Mouse (Mus musculus): ENCODE results near the gene Sgk1. TPM values are rescaled to one million over a fixed set of nuclear protein-coding genes. Genes with fewer than 3 reads are reported as not detected.

Sgk1 gene
- polyA plus RNA-seq, 1 experiment from 2014 or later = 162 TPM

DNA sequence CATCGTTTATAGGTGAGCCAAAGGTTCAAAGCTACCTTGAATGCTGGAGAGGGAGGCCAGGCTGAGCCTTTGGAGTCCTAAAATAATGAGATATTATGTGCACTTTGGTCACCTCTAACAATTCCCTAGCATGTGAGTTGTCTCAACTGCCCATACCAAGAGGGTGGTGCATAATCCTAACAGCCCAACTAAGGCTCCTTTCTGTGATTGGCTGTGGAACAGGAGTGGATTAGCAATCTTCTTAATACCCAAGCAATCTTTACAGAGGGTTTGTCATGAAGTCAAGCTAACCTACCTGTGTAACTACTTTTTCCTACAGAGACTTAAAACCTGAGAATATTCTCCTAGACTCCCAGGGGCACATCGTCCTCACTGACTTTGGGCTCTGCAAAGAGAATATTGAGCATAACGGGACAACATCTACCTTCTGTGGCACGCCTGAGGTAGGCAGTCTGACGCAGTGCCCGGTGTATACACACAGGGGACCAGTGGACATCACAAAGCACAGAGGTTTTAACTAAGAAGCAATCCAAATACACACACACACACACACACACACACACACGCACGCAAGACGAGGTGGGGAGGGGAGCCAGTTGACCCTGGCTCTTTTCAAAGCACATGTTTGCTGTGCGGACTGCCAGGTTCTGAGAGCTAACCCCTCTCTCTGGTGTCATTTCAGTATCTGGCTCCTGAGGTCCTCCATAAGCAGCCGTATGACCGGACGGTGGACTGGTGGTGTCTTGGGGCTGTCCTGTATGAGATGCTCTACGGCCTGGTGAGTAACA lies 114.9 kb downstream of the Sgk1 start:
- Histone ChIP-seq H3K9ac (ENCODE audit: low read depth, low read length) (peak overlapping the region; percentile 80; the same call in 1 of the 2 replicates), H3K27me3 (replicated peaks; ENCODE audit: control insufficient read depth, insufficient read depth, low read length) (no peaks in the 10 kb centered on the region), H3K27ac (ENCODE audit: low read depth, low read length) (peak overlapping the region; percentile 50), H3K36me3 (ENCODE audit: control insufficient read depth, insufficient read depth) (peaks cover 37% of the 10 kb centered on the region), H3K4me1 (replicated peaks; ENCODE audit: control insufficient read depth, insufficient read depth, low read length) (0 out of 2 replicates have a peak, but pooled peaks cover 3% of the 10 kb centered on the region), H3K4me3 (ENCODE audit: low read depth, low read length) (peak overlapping the region; percentile 61), H3K4me2 (replicated peaks; ENCODE audit: low read depth) (peak overlapping the region; percentile 70), H3K9me3 (ENCODE audit: control insufficient read depth) (no peaks in the 10 kb centered on the region)
- no peak for ATAC-seq
- WGBS = 90% methylated on average over 14 of the region's 14 CpGs
- TF ChIP-seq CTCF (IDR thresholded peaks at IDR 0.05; ENCODE audit: low read depth) = no peak

DNA sequence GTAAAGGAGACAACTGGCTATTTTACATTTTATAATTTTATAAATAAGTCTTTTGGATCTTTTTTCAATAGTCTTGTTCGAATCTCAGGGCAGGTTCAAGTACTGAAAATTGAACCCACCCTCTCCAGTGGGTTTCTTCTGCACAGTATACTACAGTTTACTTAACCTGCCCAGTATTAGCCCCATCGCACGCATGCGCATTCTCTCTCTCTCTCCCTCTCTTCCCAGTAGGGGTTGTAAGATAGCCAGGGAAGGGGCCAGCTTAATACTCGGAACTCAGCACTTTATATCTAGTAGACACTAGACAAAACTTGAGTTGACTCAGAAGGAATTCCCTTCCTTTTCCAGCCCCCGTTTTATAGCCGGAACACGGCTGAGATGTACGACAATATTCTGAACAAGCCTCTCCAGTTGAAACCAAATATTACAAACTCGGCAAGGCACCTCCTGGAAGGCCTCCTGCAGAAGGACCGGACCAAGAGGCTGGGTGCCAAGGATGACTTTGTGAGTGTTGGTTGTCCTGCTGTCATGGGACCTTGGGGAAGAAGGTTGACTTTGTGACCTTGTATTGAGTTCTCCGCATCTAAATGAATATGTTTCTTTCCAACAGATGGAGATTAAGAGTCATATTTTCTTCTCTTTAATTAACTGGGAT lies 115.7 kb downstream of the Sgk1 start:
- 81% methylated on average over 12 of the region's 12 CpGs for WGBS
- H3K4me2 ChIP-seq (replicated peaks; ENCODE audit: low read depth) = peak overlapping the region; percentile 70
- no peak for TF ChIP-seq CTCF (IDR thresholded peaks at IDR 0.05; ENCODE audit: low read depth)
- peaks cover 37% of the 10 kb centered on the region for H3K36me3 ChIP-seq (ENCODE audit: control insufficient read depth, insufficient read depth)
- H3K4me1 ChIP-seq (replicated peaks; ENCODE audit: control insufficient read depth, insufficient read depth, low read length) = 0 out of 2 replicates have a peak, but pooled peaks cover 3% of the 10 kb centered on the region
- H3K4me3 ChIP-seq (ENCODE audit: low read depth, low read length) = peak overlapping the region; percentile 61
- H3K27me3 ChIP-seq (replicated peaks; ENCODE audit: control insufficient read depth, insufficient read depth, low read length) = no peaks in the 10 kb centered on the region
- H3K27ac ChIP-seq (ENCODE audit: low read depth, low read length) = no peak overlapping the region
- no peaks in the 10 kb centered on the region for H3K9me3 ChIP-seq (ENCODE audit: control insufficient read depth)
- no peak for ATAC-seq
- H3K9ac ChIP-seq (ENCODE audit: low read depth, low read length) = 0 out of 2 replicates have a peak overlapping the region, but pooled peaks have one; percentile 80

DNA sequence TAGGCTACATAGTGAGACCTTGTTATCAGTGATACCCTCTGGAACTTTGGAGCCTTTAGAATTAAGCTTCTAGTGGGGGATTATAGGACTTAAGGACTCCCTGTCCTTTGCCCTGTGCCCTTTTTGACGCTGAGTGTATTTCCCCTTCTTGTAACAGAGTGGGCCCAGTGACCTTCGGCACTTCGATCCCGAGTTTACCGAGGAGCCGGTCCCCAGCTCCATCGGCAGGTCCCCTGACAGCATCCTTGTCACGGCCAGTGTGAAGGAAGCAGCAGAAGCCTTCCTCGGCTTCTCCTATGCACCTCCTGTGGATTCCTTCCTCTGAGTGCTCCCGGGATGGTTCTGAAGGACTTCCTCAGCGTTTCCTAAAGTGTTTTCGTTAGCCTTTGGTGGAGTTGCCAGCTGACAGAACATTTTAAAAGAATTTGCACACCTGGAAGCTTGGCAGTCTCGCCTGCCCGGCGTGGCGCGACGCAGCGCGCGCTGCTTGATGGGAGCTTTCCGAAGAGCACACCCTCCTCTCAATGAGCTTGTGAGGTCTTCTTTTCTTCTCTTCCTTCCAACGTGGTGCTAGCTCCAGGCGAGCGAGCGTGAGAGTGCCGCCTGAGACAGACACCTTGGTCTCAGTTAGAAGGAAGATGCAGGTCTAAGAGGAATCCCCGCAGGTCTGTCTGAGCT lies 116.7 kb downstream of the Sgk1 start:
- peak overlapping the region; percentile 28; the same call in 1 of the 2 replicates for H3K27ac ChIP-seq (ENCODE audit: low read depth, low read length)

DNA sequence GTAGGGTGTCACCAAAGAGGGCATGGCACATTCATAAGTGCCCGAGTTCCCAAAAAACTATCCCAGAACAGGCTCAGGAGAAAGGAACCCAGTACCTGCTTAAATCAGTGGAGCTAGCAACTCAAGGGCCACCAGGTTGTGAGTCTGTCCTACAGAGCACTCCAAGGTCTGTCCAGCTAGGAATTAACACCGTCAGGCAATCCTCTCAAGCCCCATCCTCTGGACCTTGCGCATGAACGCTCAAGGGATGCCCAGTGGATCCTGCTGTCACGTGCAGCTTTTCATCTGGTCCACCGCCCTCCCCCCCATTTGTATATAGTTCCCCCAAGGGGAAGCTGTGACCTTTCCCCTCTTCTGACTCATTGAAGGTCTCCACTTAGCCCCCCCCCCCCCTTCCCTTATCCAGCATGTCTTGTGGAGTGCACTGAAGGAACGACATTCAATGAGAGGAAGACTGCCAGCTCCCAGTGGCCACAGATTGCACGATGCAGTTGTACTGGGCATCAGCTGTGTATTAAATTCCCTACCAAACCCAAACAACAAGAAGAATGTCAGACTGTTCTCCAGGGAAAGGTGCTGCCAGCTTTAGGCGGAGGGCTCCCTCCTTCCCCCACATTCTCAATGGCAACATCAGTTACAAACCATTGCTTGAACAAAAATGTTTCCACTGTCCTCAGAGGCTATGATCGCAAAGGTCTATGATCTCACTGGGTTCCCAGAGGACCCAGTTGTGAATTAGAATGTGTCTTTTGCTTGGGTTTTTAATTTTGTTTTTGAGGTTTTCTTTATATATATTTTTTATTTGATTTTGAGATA lies 118.7 kb downstream of the Sgk1 start:
- H3K27me3 ChIP-seq (replicated peaks; ENCODE audit: control insufficient read depth, insufficient read depth, low read length) = no peaks in the 10 kb centered on the region
- 60% methylated on average over 10 of the region's 10 CpGs for WGBS
- H3K9me3 ChIP-seq (ENCODE audit: control insufficient read depth) = no peaks in the 10 kb centered on the region
- 0 out of 2 replicates have a peak, but pooled peaks cover 3% of the 10 kb centered on the region for H3K4me1 ChIP-seq (replicated peaks; ENCODE audit: control insufficient read depth, insufficient read depth, low read length)
- no peak overlapping the region for H3K4me3 ChIP-seq (ENCODE audit: low read depth, low read length)
- no peak overlapping the region for H3K9ac ChIP-seq (ENCODE audit: low read depth, low read length)
- no peak overlapping the region for H3K4me2 ChIP-seq (replicated peaks; ENCODE audit: low read depth)
- H3K27ac ChIP-seq (ENCODE audit: low read depth, low read length) = no peak overlapping the region
- H3K36me3 ChIP-seq (ENCODE audit: control insufficient read depth, insufficient read depth) = peaks cover 37% of the 10 kb centered on the region
- no peak for TF ChIP-seq CTCF (IDR thresholded peaks at IDR 0.05; ENCODE audit: low read depth)
- peak; percentile 55 for ATAC-seq

More for the DNA sequence above, 116.7 kb downstream of the Sgk1 start:
- Histone ChIP-seq H3K4me1 (replicated peaks; ENCODE audit: control insufficient read depth, insufficient read depth, low read length) (0 out of 2 replicates have a peak, but pooled peaks cover 3% of the 10 kb centered on the region), H3K9ac (ENCODE audit: low read depth, low read length) (peak overlapping the region; percentile 42), H3K4me3 (ENCODE audit: low read depth, low read length) (peak overlapping the region; percentile 61), H3K4me2 (replicated peaks; ENCODE audit: low read depth) (peak overlapping the region; percentile 70), H3K36me3 (ENCODE audit: control insufficient read depth, insufficient read depth) (peaks cover 37% of the 10 kb centered on the region), H3K27me3 (replicated peaks; ENCODE audit: control insufficient read depth, insufficient read depth, low read length) (no peaks in the 10 kb centered on the region), H3K9me3 (ENCODE audit: control insufficient read depth) (no peaks in the 10 kb centered on the region)
- 79% methylated on average over 28 of the region's 28 CpGs for WGBS
- TF ChIP-seq CTCF (IDR thresholded peaks at IDR 0.05; ENCODE audit: low read depth) = no peak
- no peak for ATAC-seq

DNA sequence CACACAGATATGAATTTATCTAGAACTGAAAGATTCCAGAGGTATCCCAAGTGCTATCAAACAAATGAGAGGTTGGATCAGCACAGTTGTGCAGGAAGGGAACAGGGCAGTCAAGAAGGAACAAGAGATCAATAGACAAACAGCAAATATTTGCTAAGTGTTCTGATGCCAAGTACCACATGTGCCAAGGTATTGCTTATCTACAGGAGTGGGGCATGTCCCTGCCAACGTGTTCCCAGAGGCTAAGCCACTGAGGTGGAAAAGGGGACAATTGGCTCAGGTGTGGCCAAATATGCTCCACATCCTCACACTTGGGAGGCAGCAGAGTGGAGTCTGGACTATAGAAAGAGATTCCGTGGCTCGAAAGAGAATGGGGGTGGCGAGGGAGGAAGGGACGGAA lies 119.6 kb downstream of the Sgk1 start:
- no peaks in the 10 kb centered on the region for H3K27me3 ChIP-seq (replicated peaks; ENCODE audit: control insufficient read depth, insufficient read depth, low read length)
- H3K9me3 ChIP-seq (ENCODE audit: control insufficient read depth) = no peaks in the 10 kb centered on the region
- TF ChIP-seq CTCF (IDR thresholded peaks at IDR 0.05; ENCODE audit: low read depth) = no peak
- 76% methylated on average over 4 of the region's 5 CpGs for WGBS
- H3K4me2 ChIP-seq (replicated peaks; ENCODE audit: low read depth) = no peak overlapping the region
- H3K4me3 ChIP-seq (ENCODE audit: low read depth, low read length) = no peak overlapping the region
- ATAC-seq = no peak
- H3K4me1 ChIP-seq (replicated peaks; ENCODE audit: control insufficient read depth, insufficient read depth, low read length) = 0 out of 2 replicates have a peak, but pooled peaks cover 3% of the 10 kb centered on the region
- H3K36me3 ChIP-seq (ENCODE audit: control insufficient read depth, insufficient read depth) = peaks cover 28% of the 10 kb centered on the region
- no peak overlapping the region for H3K9ac ChIP-seq (ENCODE audit: low read depth, low read length)
- no peak overlapping the region for H3K27ac ChIP-seq (ENCODE audit: low read depth, low read length)

Measured in intestine, postnatal 0 days (tissue).